Mouse (Mus musculus) embryonic facial prominence, embryonic 12.5 days (tissue): Measurements from ENCODE around the gene Itpa. TPM values are rescaled to one million over a fixed set of nuclear protein-coding genes. Genes with fewer than 3 reads are reported as not detected.

Experiments used
- ATAC-seq: fragments of 200-750 bp; cut with Nextera tagmentation; 2 replicates; pipeline ENCODE4 v1.8.0; 2017; ENCODE audit not compliant: insufficient number of reproducible peaks, insufficient read depth, low FRiP score, low TSS enrichment
- H3K27ac ChIP-seq: fragments of 300-500 bp; sonication (generic); 2 replicates; pipeline ENCODE4 v1.5.1; 2016; ENCODE audit warnings: mild to moderate bottlenecking
- H3K27me3 ChIP-seq: fragments of 300-500 bp; sonication (generic); 2 replicates; pipeline ENCODE4 v1.6.1; 2016; ENCODE audit warnings: mild to moderate bottlenecking, moderate library complexity
- H3K36me3 ChIP-seq: fragments of 300-500 bp; sonication (generic); 2 replicates; pipeline ENCODE4 v1.6.1; 2016; ENCODE audit warnings: mild to moderate bottlenecking
- H3K4me1 ChIP-seq: fragments of 300-500 bp; sonication (generic); 2 replicates; pipeline ENCODE4 v1.6.1; 2016
- H3K4me2 ChIP-seq: fragments of 300-500 bp; sonication (generic); replicated peaks from 2 replicates; pipeline ENCODE4 v1.6.1; 2016; ENCODE audit warnings: mild to moderate bottlenecking, moderate library complexity
- H3K4me3 ChIP-seq: fragments of 300-500 bp; sonication (generic); 2 replicates; pipeline ENCODE4 v1.5.1; 2016; ENCODE audit warnings: mild to moderate bottlenecking
- H3K9ac ChIP-seq: fragments of 300-500 bp; sonication (generic); 2 replicates; pipeline ENCODE4 v1.6.1; 2016; ENCODE audit warnings: mild to moderate bottlenecking, moderate library complexity
- H3K9me3 ChIP-seq: fragments of 300-500 bp; sonication (generic); 2 replicates; pipeline ENCODE4 v1.6.1; 2016; ENCODE audit warnings: mild to moderate bottlenecking, moderate library complexity
- WGBS: fragments of 180-500 bp; shearing (Covaris S2); methylation state at CpG from one replicate; pipeline ENCODE4 v1.1.7; 2016; 5-methylcytosine and 5-hydroxymethylcytosine counted together
- polyA plus RNA-seq: library from polyadenylated mRNA; unstranded; fragments of >200 nt; fragmentation: Nextera tagmentation; extraction: Ambion mirVana; gene quantifications from 2 replicates; pipeline ENCODE4 v1.2.1, GENCODE M21; 2016

The Itpa gene
- polyA plus RNA-seq: 135 and 137 TPM in 2 replicates

- peak within 1 kb of the TSS; percentile 86 for H3K27ac ChIP-seq
- no peaks in the 10 kb centered on the region for H3K9me3 ChIP-seq
- H3K4me3 ChIP-seq: peak within 1 kb of the TSS; percentile 69
- no peaks in the 10 kb centered on the region for H3K27me3 ChIP-seq
- H3K36me3 ChIP-seq: peaks cover 15% of the 10 kb centered on the region
- peak; percentile 16; the same call in 1 of the 2 replicates for ATAC-seq
- H3K4me1 ChIP-seq: peaks cover 23% of the 10 kb centered on the region
- peak within 1 kb of the TSS; percentile 78 for H3K9ac ChIP-seq
- under 1% methylated on average over 31 of the region's 31 CpGs for WGBS
- peak within 1 kb of the TSS; percentile 89 for H3K4me2 ChIP-seq
These were observed at the start of gene Itpa for GRCm38 (mm10) chr2:130667559-130667958. Itpa (plus strand) TSS chr2:130667610.

- Histone ChIP-seq H3K27ac (no peak overlapping the region), H3K9me3 (no peaks in the 10 kb centered on the region), H3K4me3 (no peak overlapping the region), H3K36me3 (peaks cover 58% of the 10 kb centered on the region), H3K9ac (no peak overlapping the region), H3K27me3 (no peaks in the 10 kb centered on the region), H3K4me2 (no peak overlapping the region), H3K4me1 (no peaks in the 10 kb centered on the region)
- WGBS: 92% methylated on average over 7 of the region's 7 CpGs
- no peak for ATAC-seq
These were observed 48.4 kb upstream of the Itpa start for GRCm38 (mm10) chr2:130618972-130619371.

GRCm38 (mm10) chr2:130628424-130628823 lies 39.0 kb upstream of the Itpa start:
- Histone ChIP-seq H3K27me3 (0 out of 2 replicates have a peak, but pooled peaks cover 2% of the 10 kb centered on the region), H3K36me3 (peaks cover 26% of the 10 kb centered on the region), H3K27ac (no peak overlapping the region), H3K4me3 (peak overlapping the region; percentile 79), H3K9ac (no peak overlapping the region), H3K9me3 (no peaks in the 10 kb centered on the region), H3K4me2 (peak overlapping the region; percentile 87), H3K4me1 (peaks cover 6% of the 10 kb centered on the region)
- ATAC-seq: no peak
- 63% methylated on average over 3 of the region's 3 CpGs for WGBS

- Histone ChIP-seq H3K27ac (peak overlapping the region; percentile 38), H3K9ac (peak overlapping the region; percentile 80), H3K4me1 (peaks cover 9% of the 10 kb centered on the region), H3K4me2 (peak overlapping the region; percentile 87), H3K36me3 (peaks cover 23% of the 10 kb centered on the region), H3K27me3 (peaks cover 11% of the 10 kb centered on the region), H3K9me3 (no peaks in the 10 kb centered on the region), H3K4me3 (peak overlapping the region; percentile 79)
- WGBS: 3% methylated on average over 37 of the region's 37 CpGs
- no peak for ATAC-seq
These were observed 38.2 kb upstream of the Itpa start for GRCm38 (mm10) chr2:130629080-130629838.

GRCm38 (mm10) chr2:130629839-130630203 lies 37.6 kb upstream of the Itpa start, which contains the start of the genes Fastkd5 and Ubox5:
Fastkd5 (minus strand) TSS chr2:130630027.
Ubox5 (minus strand) TSS chr2:130630038.
- H3K9ac ChIP-seq: peak within 1 kb of the TSS; percentile 80
- peaks cover 22% of the 10 kb centered on the region for H3K36me3 ChIP-seq
- peak; percentile 70; the same call in 1 of the 2 replicates for ATAC-seq
- H3K27me3 ChIP-seq: peaks cover 16% of the 10 kb centered on the region
- H3K27ac ChIP-seq: peak within 1 kb of the TSS; percentile 38
- peaks cover 15% of the 10 kb centered on the region for H3K4me1 ChIP-seq
- no peaks in the 10 kb centered on the region for H3K9me3 ChIP-seq
- peak within 1 kb of the TSS; percentile 79 for H3K4me3 ChIP-seq
- WGBS: 0% methylated on average over 25 of the region's 25 CpGs
- H3K4me2 ChIP-seq: peak within 1 kb of the TSS; percentile 87

- Histone ChIP-seq H3K4me2 (no peak overlapping the region), H3K4me1 (peaks cover 30% of the 10 kb centered on the region), H3K27ac (no peak overlapping the region), H3K4me3 (no peak overlapping the region), H3K9me3 (no peaks in the 10 kb centered on the region), H3K36me3 (peaks cover 3% of the 10 kb centered on the region), H3K27me3 (peaks cover 42% of the 10 kb centered on the region), H3K9ac (no peak overlapping the region)
- WGBS: 85% methylated on average over 1 of the region's 1 CpGs
- no peak for ATAC-seq
These were observed 35.0 kb upstream of the Itpa start for GRCm38 (mm10) chr2:130632416-130632815.

GRCm38 (mm10) chr2:130632887-130633675 lies 34.3 kb upstream of the Itpa start:
- Histone ChIP-seq H3K4me3 (no peak overlapping the region), H3K4me2 (no peak overlapping the region), H3K9me3 (no peaks in the 10 kb centered on the region), H3K4me1 (peaks cover 32% of the 10 kb centered on the region), H3K27me3 (peaks cover 48% of the 10 kb centered on the region), H3K9ac (no peak overlapping the region), H3K36me3 (no peaks in the 10 kb centered on the region), H3K27ac (no peak overlapping the region)
- no peak for ATAC-seq
- WGBS: 53% methylated on average over 5 of the region's 5 CpGs

- peak overlapping the region; percentile 64; the same call in 1 of the 2 replicates for H3K9ac ChIP-seq
- peaks cover 58% of the 10 kb centered on the region for H3K27me3 ChIP-seq
- peak overlapping the region; percentile 89 for H3K4me2 ChIP-seq
- H3K36me3 ChIP-seq: no peaks in the 10 kb centered on the region
- no peak overlapping the region for H3K27ac ChIP-seq
- H3K4me3 ChIP-seq: peak overlapping the region; percentile 41
- no peaks in the 10 kb centered on the region for H3K9me3 ChIP-seq
- ATAC-seq: no peak
- WGBS: 18% methylated on average over 14 of the region's 14 CpGs
- peaks cover 29% of the 10 kb centered on the region for H3K4me1 ChIP-seq
These were observed 33.2 kb upstream of the Itpa start for GRCm38 (mm10) chr2:130634006-130634738.

GRCm38 (mm10) chr2:130634739-130635411 lies 32.5 kb upstream of the Itpa start:
- peak overlapping the region; percentile 64 for H3K9ac ChIP-seq
- under 1% methylated on average over 38 of the region's 38 CpGs for WGBS
- no peaks in the 10 kb centered on the region for H3K36me3 ChIP-seq
- H3K4me3 ChIP-seq: peak overlapping the region; percentile 41
- no peaks in the 10 kb centered on the region for H3K9me3 ChIP-seq
- peak; percentile 24; the same call in 1 of the 2 replicates for ATAC-seq
- H3K27me3 ChIP-seq: peaks cover 61% of the 10 kb centered on the region
- H3K4me1 ChIP-seq: peaks cover 29% of the 10 kb centered on the region
- peak overlapping the region; percentile 89 for H3K4me2 ChIP-seq
- H3K27ac ChIP-seq: no peak overlapping the region

- Histone ChIP-seq H3K36me3 (no peaks in the 10 kb centered on the region), H3K4me2 (peak overlapping the region; percentile 89), H3K27ac (no peak overlapping the region), H3K27me3 (peaks cover 61% of the 10 kb centered on the region), H3K9me3 (no peaks in the 10 kb centered on the region), H3K4me1 (peaks cover 29% of the 10 kb centered on the region), H3K4me3 (no peak overlapping the region), H3K9ac (peak overlapping the region; percentile 64)
- no peak for ATAC-seq
- WGBS: 16% methylated on average over 19 of the region's 21 CpGs
These were observed 31.6 kb upstream of the Itpa start for GRCm38 (mm10) chr2:130635847-130636246.
